Mouse (Mus musculus) cerebellum, adult 2 months (tissue): ENCODE data around the gene Nrxn3.

ENCODE experiments used
- CTCF ChIP-seq: fragments of 200-500 bp; IDR thresholded peaks from 2 replicates; pipeline ENCODE4 v1.5.1; 2011; ENCODE audit warnings: low read depth, mild to moderate bottlenecking, control low read depth, low read length, moderate library complexity, borderline replicate concordance; ENCODE audit not compliant: insufficient read depth
- POLR2A ChIP-seq: fragments of 200-500 bp; IDR thresholded peaks from 2 replicates; pipeline ENCODE4 v1.6.1; 2011; ENCODE audit warnings: low read length, control low read depth, borderline replicate concordance; ENCODE audit not compliant: insufficient read depth

DNA sequence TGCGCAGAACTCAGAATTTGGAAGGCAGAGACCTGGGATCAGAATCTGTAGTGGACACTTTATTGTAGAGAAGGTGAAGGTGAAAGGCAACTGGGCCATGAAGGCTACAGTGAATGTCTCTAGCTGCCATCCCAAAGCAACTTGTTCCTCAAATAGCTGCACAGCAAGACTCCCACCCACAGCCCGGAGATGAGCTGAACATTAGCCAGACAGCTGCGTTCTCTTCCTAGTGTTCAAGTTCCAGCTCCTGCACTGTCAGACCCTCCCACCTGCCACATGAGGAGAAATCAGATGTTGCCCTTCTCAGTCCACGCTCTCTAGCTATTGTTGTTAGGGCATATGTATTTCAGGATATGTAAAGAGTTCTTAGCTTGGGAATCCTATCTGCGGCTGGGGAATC is 94.2 kb downstream of the Nrxn3 start:
- TF ChIP-seq POLR2A: no peak
- no peak for TF ChIP-seq CTCF
